Mouse (Mus musculus) cerebellum, postnatal 14 days (tissue): Measurements from ENCODE around the gene Tmco5.

Source experiments
- DNase-seq, 2 experiments: peaks; one replicate each; pipeline ENCODE4 v3.0.0; 2021; ENCODE audit warnings: mixed read lengths in 2 of 2

Tmco5 gene

GRCm38 (mm10) chr2:116878391-116878790 lies at the start of gene Tmco5:
Gene Tmco5, plus strand, starts transcription at chr2:116878691.
- DNase-seq, result no peak

DNA sequence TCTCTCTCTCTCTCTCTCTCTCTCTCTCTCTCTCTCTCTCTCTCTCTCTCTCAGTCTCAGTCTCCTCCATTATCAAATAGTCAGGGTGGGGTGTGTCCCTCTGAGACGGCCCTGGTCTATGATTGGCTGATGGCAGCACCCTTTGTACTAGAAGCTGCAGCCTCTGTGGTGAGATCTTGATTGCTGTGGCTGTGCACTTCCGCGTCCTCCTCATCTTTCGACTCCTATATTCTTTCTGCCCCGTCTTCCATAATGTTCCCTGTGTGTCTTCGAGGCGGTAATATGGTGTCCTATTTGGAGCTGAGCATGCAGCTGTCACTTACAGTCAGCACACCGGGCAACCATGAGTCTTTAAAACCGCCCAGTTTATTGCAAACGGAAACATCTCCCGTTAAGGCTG lies 46.6 kb upstream of the Tmco5 start:
- DNase-seq, result no peak

GRCm38 (mm10) chr2:116837829-116838228 lies 40.7 kb upstream of the Tmco5 start:
- no peak for DNase-seq

- peak; percentile 59 to 62 for DNase-seq
Measured at GRCm38 (mm10) chr2:116838538-116839197, 39.8 kb upstream of the Tmco5 start.

- DNase-seq, result peak; percentile 21 to 28
Measured at GRCm38 (mm10) chr2:116849980-116850636, 28.4 kb upstream of the Tmco5 start.

DNA sequence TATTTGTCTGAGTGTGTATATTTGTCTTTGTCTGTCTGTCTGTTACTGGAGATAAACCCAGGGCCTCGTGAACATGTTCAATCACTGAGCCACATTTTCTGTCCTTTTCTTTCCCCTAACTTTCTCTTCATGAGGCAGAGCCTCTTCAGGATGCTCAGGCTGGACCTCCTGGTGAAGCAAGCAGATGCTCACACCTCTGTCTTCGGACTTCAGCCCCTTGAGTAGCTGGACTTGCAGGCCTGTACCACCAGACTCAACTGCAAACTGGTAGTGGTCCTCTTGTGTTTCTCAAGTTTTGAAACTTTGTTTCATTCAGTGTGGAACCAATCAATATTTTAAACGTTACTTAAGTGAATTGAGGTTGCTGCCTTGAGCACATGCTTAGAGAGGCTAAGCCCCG lies 27.1 kb upstream of the Tmco5 start:
- DNase-seq, result no peak

DNA sequence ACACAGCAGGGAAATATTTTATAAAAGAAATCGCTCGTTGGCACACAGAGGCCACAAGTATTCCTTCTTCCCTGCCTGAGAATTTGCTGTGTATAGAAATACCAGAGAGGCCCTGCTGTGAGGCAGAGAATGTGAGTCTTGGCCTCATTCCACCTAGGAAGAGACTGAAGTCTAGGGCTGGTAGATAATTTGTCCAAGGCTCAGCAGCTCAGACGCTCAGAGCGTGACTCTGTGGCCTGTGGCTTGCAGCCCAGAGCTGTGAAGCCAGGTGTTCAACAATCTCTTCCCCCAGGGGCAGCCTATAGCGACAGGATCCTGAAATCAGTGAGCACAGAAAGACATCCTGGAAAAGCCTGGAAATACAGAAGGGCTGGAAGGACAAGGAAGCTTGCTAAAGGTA lies 26.2 kb upstream of the Tmco5 start:
- DNase-seq, result peak; percentile 29 to 43

DNA sequence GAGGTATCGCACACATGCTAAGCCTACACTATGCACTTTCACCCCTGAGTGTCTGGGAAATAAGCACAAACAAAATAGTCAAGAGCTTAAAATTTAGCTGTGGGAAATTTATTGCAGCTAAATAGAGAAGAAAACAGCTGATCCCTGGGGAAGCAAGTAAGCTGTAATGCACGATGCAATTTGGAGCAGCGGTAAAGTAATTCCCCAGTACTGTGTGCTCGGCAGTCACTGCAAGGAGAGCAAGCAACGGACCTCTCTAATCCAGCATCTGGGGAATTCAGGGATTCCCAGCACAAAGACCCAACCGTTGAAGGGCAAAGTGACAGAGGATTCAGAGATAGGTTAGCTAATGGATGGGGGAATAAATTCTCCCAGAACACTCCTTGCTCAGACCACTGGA lies 19.8 kb upstream of the Tmco5 start:
- no peak for DNase-seq

DNA sequence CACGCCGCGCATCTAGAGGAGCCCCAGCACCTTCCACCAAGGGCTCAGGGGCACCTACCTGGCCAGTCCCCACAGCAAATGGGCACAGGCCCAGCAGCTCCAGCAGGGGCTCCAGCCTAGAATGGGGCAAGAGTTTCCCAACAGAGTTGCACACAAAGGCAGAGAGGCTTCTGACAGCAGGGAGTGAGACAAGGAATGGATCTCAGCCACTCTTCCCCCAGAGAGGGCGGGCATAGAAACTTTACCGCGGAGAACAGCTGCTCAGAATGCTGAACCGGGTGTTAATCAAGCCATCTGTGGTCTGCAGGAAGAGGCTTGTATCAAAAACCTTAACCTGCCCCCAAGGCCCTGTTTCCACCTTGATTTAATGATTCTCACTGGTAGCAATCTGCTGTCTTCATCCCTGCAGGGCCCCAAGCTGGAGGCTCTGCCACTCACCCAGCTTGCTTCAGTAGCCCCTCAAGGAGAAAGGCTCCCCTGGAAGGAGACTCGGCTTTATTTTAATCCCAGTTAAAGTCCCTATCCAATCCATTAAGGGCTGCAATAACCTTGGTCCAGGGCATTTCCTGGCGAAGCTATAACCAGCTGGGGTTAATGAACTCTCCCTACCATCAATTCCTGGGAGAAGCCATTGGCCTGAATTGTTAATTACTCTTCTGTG lies 1.4 kb upstream of the Tmco5 start:
- no peak for DNase-seq

DNA sequence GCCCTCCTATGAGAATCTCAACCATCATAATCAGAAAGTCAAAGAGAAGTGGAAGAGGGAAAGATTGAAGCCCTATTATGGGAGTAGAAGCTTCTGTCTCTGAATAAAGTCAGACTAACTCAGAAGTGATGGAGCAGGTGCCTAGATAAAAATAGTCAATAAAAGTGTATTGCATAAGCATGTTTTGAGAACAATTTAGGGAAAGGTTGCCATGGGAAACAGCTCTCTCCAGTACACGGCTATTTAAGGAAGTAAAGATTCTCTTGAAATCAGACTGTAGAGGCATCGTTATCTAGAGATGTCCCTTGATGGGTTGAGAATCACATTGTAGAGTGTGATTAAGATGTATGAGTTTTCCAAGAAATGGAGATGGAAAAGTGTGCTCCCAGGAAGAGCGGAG lies 1.2 kb downstream of the Tmco5 start:
- DNase-seq, result no peak

GRCm38 (mm10) chr2:116893316-116893987 lies 15.0 kb downstream of the Tmco5 start:
- no peak for DNase-seq

DNA sequence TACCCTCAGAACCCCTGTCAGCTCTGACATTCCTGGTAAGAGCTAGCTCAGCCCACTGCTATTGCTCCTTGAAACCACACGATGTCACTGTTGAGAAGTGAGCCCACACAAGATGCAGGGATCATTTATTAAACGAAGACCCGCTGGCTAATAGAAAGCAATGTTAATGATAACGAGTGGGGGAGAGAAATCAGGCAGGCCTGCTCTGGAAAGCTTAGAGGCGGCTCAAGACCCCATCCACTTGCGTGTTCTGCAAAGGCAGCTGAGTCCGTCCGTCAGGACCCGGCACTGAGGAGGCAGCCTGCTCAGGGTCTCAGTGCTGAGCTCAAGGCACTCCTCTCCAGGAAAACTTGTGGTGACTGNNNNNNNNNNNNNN lies 15.5 kb downstream of the Tmco5 start:
- peak; percentile 47 to 63 for DNase-seq

GRCm38 (mm10) chr2:116899615-116900272 lies 21.3 kb downstream of the Tmco5 start:
- peak; percentile 97 for DNase-seq

- no peak for DNase-seq
Measured at GRCm38 (mm10) chr2:116900273-116900843, 21.9 kb downstream of the Tmco5 start.

DNA sequence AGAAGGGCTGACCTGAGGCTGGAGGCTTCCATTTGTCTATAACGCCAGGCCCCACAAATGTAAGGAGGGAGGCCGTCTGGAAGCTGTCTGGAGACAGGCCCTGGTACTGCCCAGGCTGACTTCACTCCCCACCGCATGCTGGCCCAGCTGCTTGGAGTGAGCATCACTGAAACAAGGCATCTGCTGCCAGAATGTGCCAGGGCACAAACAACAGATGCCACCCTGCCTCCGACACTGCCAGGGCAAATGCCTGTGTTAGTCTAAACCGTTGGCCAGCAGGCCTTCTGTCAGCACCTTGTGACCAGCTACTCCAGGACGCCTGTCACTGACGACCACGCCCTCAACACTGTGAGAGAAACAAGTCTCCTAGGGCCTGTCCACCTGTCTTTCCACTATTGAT lies 29.8 kb downstream of the Tmco5 start:
- peak; percentile 62 to 69 for DNase-seq

GRCm38 (mm10) chr2:116912334-116913070 lies 34.0 kb downstream of the Tmco5 start:
- peak; percentile 44 to 45 for DNase-seq

GRCm38 (mm10) chr2:116913677-116914405 lies 35.4 kb downstream of the Tmco5 start:
- DNase-seq, result no peak

- no peak for DNase-seq
Measured at GRCm38 (mm10) chr2:116914636-116915035, 36.1 kb downstream of the Tmco5 start.

GRCm38 (mm10) chr2:116918598-116918997 lies 40.1 kb downstream of the Tmco5 start:
- no peak for DNase-seq

- DNase-seq, result no peak
Measured at GRCm38 (mm10) chr2:116922580-116923500, 44.3 kb downstream of the Tmco5 start.
